Mouse (Mus musculus) embryonic fibroblast, embryonic 13.5 days (primary cell): ENCODE results near the gene Mtch2.

Experiments
- CTCF ChIP-seq: IDR thresholded peaks from 2 replicates; pipeline ENCODE4 v1.5.1; 2011; ENCODE audit warnings: mild to moderate bottlenecking, control low read depth, low read length, moderate library complexity, borderline replicate concordance; ENCODE audit not compliant: insufficient read depth
- POLR2A ChIP-seq: IDR thresholded peaks from 2 replicates; pipeline ENCODE4 v1.6.1; 2011; ENCODE audit warnings: low read depth, mild to moderate bottlenecking, control low read depth, low read length, moderate library complexity

DNA sequence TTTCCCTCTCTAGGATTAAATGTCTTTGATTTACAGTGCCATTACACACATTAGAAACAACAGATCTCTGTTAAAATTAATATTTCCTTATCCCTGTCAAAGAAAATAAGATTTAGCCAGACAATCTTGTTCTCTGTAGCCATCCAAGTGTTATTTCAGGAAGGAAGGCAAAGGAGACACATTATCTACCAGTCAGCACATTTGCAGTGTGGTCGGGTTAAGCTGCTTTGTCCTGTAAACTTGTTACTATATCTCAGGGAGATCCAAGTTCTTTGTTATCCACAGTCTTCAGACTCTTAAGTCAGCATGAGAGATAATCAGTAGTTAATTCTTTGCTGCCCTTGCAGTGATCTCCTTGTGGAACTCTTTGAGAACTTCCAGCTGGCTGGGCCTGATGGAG lies 63.9 kb downstream of the Mtch2 start:
- no peak for TF ChIP-seq CTCF
- TF ChIP-seq POLR2A: no peak
